Mouse (Mus musculus) lung, embryonic 16.5 days (tissue): Measurements from ENCODE around the gene Tmem30b. TPM values are rescaled to one million over a fixed set of nuclear protein-coding genes. Genes with fewer than 3 reads are reported as not detected.
A peak's percentile ranks its signal among the peaks of the same experiment; 100 is the strongest.
"Not testable (repeated sequence)": the region's sequence is repeated elsewhere in the genome, so short reads cannot be mapped to it uniquely, and the experiment has no call there.

ENCODE experiments used
- ATAC-seq: fragments of 200-750 bp; cut with Nextera tagmentation; 2 replicates; pipeline ENCODE4 v1.8.0; 2017; ENCODE audit warnings: low read depth, mild to moderate bottlenecking, moderate library complexity
- H3K27ac ChIP-seq: fragments of 300-500 bp; sonication (generic); 2 replicates; pipeline ENCODE4 v1.5.1; 2014; ENCODE audit warnings: mild to moderate bottlenecking, control low read depth, low read length
- H3K27me3 ChIP-seq: fragments of 300-500 bp; sonication (generic); 2 replicates; pipeline ENCODE4 v1.6.1; 2014; ENCODE audit warnings: low read depth, low read length, mixed read lengths; ENCODE audit not compliant: control insufficient read depth, insufficient read depth
- H3K36me3 ChIP-seq: fragments of 300-500 bp; sonication (generic); 2 replicates; pipeline ENCODE4 v1.6.1; 2014; ENCODE audit warnings: low read length; ENCODE audit not compliant: control insufficient read depth, insufficient read depth
- H3K4me1 ChIP-seq: fragments of 300-500 bp; sonication (generic); replicated peaks from 2 replicates; pipeline ENCODE4 v1.6.1; 2014; ENCODE audit warnings: low read length, mixed read lengths; ENCODE audit not compliant: control insufficient read depth, insufficient read depth
- H3K4me2 ChIP-seq: fragments of 300-500 bp; sonication (generic); 2 replicates; pipeline ENCODE4 v1.6.1; 2014; ENCODE audit warnings: low read depth, low read length, control low read depth
- H3K4me3 ChIP-seq: fragments of 300-500 bp; sonication (generic); 2 replicates; pipeline ENCODE4 v1.5.1; 2014; ENCODE audit warnings: mild to moderate bottlenecking, low read length, control low read depth
- H3K9ac ChIP-seq: fragments of 300-500 bp; sonication (generic); 2 replicates; pipeline ENCODE4 v1.6.1; 2014; ENCODE audit warnings: low read length, control low read depth
- H3K9me3 ChIP-seq: fragments of 300-500 bp; sonication (generic); 2 replicates; pipeline ENCODE4 v1.6.1; 2016; ENCODE audit warnings: low read length; ENCODE audit not compliant: control insufficient read depth
- WGBS: fragments of 180-500 bp; shearing (Covaris S2); extraction: QIAGEN DNeasy Blood & Tissue Kit; methylation state at CpG from one replicate; pipeline ENCODE4 v1.1.7; 2014; 5-methylcytosine and 5-hydroxymethylcytosine counted together
- polyA plus RNA-seq: library from polyadenylated mRNA; unstranded; fragments of >200 nt; fragmentation: Nextera tagmentation; extraction: Ambion mirVana; gene quantifications from 2 replicates; pipeline ENCODE4 v1.2.1, GENCODE M21; 2015

Gene Tmem30b
- polyA plus RNA-seq, 1 experiment from 2014 or later = 10.1 TPM

DNA sequence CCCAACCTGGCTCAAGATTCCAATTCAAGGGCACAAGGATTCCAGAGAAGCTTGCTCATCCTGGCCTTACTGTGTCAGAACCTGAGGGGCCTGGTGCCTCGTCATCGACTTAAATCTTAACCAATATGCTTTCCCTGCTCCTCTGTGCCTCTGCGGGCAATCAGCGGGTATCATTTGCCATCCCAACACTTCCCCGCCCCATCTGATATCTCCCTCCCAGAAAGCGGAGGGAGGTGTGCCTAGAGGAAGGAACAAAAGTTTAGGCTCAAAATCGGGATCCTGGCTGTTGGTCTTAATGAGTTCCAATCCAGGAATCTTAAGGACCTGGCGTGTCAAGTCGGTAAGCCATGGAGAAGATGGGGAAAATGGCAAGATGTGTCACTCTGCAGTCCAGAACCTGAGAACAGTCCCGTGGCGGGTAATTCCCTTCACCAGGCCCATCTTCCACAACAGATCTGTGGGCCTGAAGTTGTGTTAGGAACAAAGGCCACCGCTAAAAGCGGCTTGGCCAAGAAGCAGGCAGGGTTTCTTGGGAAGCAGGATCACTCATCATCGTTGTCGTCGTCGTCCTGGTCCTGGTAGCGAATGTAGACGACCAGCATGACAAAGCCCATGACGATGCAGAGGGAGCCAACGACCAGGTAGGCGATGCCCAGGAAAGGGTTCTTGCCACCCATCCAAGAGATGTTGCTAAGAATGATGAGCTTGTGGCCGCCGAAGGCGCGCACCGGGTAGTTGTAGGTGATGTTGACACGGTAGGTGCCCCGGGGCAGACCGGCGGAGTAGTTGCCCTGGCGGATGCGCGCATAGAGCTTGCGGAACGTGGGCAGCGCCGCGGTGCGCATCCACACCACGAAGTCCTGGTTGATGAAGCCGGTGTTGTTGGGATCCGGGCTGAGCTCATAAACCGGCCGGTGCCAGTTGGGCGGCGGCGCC is 1.2 kb downstream of the Tmem30b start:
- H3K27me3 ChIP-seq = peaks cover 58% of the 10 kb centered on the region

DNA sequence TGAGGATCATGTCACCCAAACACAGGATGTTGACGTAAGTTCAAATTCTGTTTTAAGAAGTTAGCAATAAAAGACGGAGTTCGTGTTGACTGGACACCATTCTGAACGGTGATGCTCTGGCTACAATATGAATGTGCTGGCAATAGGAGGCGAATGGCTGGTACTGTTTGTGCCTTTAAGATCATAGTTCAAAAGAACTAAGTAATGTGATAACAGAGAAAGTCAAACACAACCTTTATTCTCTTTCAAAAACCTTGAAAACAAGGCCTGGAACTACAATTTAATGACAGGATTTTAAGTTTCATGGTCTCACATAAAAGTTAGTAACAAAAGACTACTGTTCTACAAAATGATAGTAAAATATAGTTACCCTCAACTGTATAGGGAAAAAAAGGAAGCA is 3.0 kb downstream of the Tmem30b start:
- no peak overlapping the region for H3K4me3 ChIP-seq
- ATAC-seq = no peak
- H3K4me1 ChIP-seq = peaks cover 6% of the 10 kb centered on the region
- no peaks in the 10 kb centered on the region for H3K36me3 ChIP-seq
- no peaks in the 10 kb centered on the region for H3K9me3 ChIP-seq
- 66% methylated on average over 5 of the region's 5 CpGs for WGBS
- H3K27ac ChIP-seq = no peak overlapping the region
- no peak overlapping the region for H3K4me2 ChIP-seq
- H3K9ac ChIP-seq = no peak overlapping the region
- H3K27me3 ChIP-seq = peaks cover 47% of the 10 kb centered on the region

More for the DNA sequence above, 1.2 kb downstream of the Tmem30b start:
- peak overlapping the region; percentile 63 for H3K9ac ChIP-seq
- H3K4me3 ChIP-seq = peak overlapping the region; percentile 48
- ATAC-seq = peak; percentile 13; the same call in 1 of the 2 replicates
- 12% methylated on average over 48 of the region's 48 CpGs for WGBS
- no peak overlapping the region for H3K27ac ChIP-seq
- no peaks in the 10 kb centered on the region for H3K9me3 ChIP-seq
- peaks cover 6% of the 10 kb centered on the region for H3K4me1 ChIP-seq
- H3K4me2 ChIP-seq = peak overlapping the region; percentile 77
- H3K36me3 ChIP-seq = no peaks in the 10 kb centered on the region

DNA sequence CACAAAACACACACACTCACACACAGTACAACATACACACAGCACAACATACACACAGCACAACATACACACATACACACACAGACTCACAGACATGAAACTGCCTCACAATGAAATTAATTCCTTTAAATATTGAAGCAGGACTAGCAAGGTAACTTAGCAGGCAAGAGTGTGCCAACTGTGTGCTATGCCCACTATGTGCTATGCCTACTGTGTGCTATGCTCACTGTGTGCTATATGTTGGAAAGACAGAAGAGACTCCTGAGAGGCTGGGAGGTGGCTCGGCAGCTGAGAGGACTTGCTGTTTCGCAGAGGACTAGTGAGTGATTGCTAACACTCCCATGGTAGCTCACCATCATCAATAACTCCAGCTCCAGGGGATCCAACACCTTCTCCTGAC is 5.8 kb downstream of the Tmem30b start:
- no peak for ATAC-seq
- Histone ChIP-seq H3K4me3 (no peak overlapping the region), H3K27ac (no peak overlapping the region), H3K27me3 (peaks cover 22% of the 10 kb centered on the region), H3K9me3 (no peaks in the 10 kb centered on the region), H3K4me1 (peaks cover 6% of the 10 kb centered on the region), H3K4me2 (no peak overlapping the region), H3K36me3 (no peaks in the 10 kb centered on the region), H3K9ac (no peak overlapping the region)
- WGBS = 88% methylated on average over 2 of the region's 2 CpGs

DNA sequence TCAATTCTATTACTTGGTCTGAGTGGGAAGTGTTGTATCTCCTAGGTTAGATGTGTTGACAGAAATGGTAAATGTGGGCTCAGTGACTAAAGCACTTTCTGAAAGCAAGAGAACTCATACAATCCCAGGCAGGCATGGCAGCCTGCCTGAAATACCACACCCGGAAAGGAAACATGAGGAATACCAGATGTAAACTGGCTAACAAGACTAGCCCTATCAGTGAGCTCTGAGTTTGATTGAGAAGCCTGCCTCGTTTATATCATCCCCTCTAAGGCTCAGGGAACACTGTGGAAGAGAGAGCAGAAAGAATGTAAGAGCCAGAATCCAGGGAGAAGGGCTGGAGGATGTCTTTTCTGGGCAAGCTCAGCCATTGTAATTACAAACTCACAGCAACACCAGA is 7.0 kb downstream of the Tmem30b start:
- Histone ChIP-seq H3K27me3 (peaks cover 10% of the 10 kb centered on the region), H3K4me1 (0 out of 2 replicates have a peak, but pooled peaks cover 3% of the 10 kb centered on the region), H3K9ac (no peak overlapping the region), H3K4me2 (no peak overlapping the region), H3K27ac (no peak overlapping the region), H3K9me3 (no peaks in the 10 kb centered on the region), H3K36me3 (no peaks in the 10 kb centered on the region), H3K4me3 (no peak overlapping the region)
- ATAC-seq = no peak
- WGBS = 12% methylated on average over 2 of the region's 2 CpGs

DNA sequence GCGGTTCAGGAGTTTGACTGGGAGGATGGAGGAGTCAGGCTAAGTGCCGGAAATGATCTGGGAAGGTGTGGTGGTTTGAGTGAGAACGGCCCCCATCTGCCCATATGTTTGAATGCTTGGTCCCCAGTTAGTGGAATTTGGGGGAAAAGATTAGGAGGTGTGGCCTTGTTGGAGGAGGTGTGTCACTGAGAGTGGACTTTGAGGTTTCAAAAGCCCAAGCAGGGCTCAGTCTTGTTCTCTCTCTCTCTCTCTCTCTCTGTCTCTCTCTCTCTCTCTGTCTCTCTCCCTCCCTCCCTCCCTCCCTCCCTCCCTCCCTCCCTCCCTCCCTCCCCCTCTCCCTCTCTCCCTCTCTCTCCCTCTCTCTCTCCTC is 8.1 kb downstream of the Tmem30b start:
- H3K9me3 ChIP-seq, H3K27me3 ChIP-seq, H3K27ac ChIP-seq, H3K36me3 ChIP-seq, H3K4me1 ChIP-seq: not testable (repeated sequence)
- 0 out of 2 replicates have a peak, but pooled peaks have one; percentile 7 for ATAC-seq
- Histone ChIP-seq H3K9ac (peak overlapping the region; percentile 10; the same call in 1 of the 2 replicates), H3K4me3 (peak overlapping the region; percentile 34), H3K4me2 (peak overlapping the region; percentile 47)
- 56% methylated on average over 3 of the region's 3 CpGs for WGBS

DNA sequence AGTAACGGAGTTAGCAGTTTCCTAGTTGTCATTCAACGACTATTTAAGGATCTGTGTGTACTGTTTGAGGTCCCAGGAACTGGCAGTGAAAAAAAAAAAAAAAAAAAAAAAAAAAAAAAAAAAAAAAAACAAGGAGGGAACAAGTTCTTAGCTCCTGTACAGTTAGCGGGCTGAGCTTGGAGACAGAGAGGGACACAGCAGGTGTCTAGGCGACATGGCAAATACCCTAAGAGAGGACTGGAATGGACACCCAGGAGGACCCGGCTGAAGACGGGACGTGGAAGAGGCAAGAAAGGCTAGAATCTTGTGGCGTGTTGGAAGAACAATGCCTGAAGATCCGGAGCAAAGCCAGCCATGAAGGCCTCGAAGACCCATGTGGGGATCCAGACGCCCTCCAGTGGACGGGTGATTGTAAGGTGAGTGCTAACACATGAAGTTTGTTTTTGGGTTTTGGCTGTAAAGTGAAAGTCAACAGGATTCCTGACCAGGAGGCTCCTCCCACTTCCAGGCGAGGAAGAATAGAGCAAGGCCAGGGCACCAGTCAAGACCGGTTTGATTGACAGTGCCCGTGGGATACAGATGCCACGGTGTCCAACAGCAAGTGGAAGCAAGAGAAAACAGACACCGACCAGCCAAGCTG is 8.6 kb downstream of the Tmem30b start:
- Histone ChIP-seq H3K27me3 (peaks cover 3% of the 10 kb centered on the region; the same call in 1 of the 2 replicates), H3K36me3 (no peaks in the 10 kb centered on the region), H3K4me2 (peak overlapping the region; percentile 47), H3K9me3 (no peaks in the 10 kb centered on the region), H3K4me1 (0 out of 2 replicates have a peak, but pooled peaks cover 3% of the 10 kb centered on the region), H3K9ac (peak overlapping the region; percentile 46; the same call in 1 of the 2 replicates), H3K4me3 (peak overlapping the region; percentile 34), H3K27ac (no peak overlapping the region)
- ATAC-seq = 0 out of 2 replicates have a peak, but pooled peaks have one; percentile 49
- 25% methylated on average over 17 of the region's 17 CpGs for WGBS

DNA sequence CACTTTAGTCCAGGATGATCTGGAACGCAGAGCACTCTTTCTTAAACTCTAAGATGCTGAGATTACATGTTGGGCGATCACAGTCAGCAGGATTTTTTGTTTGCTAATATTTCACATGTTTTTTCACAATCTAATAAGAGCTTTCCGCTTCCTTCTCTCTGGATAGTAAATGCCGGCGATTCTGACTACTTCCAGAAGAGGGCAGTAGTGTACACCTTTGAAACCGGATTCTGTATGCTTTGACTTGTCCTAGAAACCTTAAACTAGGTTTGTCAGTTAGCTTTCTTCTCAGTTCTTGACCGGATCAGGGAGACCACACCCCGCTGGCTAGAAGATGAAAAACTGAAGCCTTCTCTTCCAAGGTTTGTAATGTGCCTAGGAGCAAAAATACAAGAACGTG is 11.6 kb downstream of the Tmem30b start:
- 11% methylated on average over 9 of the region's 9 CpGs for WGBS
- 0 out of 2 replicates have a peak, but pooled peaks cover 5% of the 10 kb centered on the region for H3K4me1 ChIP-seq

DNA sequence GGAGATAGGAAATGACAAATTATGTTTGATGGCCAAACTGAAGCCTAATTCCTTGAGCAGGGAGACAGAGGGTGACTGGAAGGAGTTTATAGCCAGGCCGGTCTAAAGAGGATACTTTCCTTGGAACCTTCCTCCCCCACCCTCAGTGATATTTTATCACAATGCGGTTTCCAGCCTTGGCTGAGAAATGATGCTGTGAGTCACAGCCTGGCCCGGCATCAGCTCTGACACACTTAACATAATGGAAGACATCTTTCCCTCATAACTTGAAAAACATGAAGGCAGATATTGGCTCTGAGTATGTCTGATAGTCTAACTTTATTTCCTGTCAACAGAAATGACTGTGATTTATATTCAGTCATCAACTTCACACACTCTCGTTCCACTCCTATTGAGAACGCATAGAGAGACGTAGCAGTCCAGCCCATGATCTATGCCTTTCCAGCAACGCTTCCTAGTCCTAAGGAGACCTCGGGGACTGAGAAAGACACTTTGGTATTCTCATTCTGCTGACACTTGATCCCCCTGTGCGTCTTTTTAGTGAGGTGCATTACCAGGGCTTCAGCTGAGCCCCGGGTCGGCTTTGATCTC is 14.2 kb downstream of the Tmem30b start:
- no peak for ATAC-seq
- WGBS = 56% methylated on average over 11 of the region's 11 CpGs
- Histone ChIP-seq H3K9me3 (no peaks in the 10 kb centered on the region), H3K4me1 (0 out of 2 replicates have a peak, but pooled peaks cover 2% of the 10 kb centered on the region), H3K9ac (no peak overlapping the region), H3K4me3 (no peak overlapping the region), H3K27me3 (no peaks in the 10 kb centered on the region; the same call in 1 of the 2 replicates), H3K36me3 (no peaks in the 10 kb centered on the region), H3K27ac (no peak overlapping the region), H3K4me2 (no peak overlapping the region)

More for the DNA sequence above, 11.6 kb downstream of the Tmem30b start:
- ATAC-seq = no peak
- H3K27ac ChIP-seq = no peak overlapping the region
- H3K36me3 ChIP-seq = no peaks in the 10 kb centered on the region
- H3K9ac ChIP-seq = no peak overlapping the region
- H3K4me2 ChIP-seq = no peak overlapping the region
- H3K27me3 ChIP-seq = no peaks in the 10 kb centered on the region; the same call in 1 of the 2 replicates
- H3K4me3 ChIP-seq = no peak overlapping the region
- H3K9me3 ChIP-seq = no peaks in the 10 kb centered on the region

DNA sequence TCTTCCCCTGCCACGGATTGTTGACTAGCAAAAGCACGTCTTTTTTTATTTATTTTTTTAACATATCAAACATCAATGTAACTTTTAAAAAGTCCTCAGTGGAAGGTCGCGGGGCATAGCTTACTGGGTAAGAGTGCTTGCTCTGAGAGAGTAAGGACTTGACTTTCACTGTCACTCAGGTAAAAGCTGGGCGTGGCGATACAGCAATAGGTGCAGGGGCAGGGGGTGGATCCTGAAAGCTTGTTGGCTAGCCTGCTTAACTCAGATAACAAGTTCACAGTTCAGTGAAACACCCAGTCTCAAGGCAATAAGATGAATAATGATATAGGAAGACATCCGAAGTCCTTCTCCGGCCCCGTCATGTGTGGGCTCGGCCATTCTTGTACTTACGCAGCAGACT is 16.6 kb downstream of the Tmem30b start:
- no peaks in the 10 kb centered on the region for H3K9me3 ChIP-seq
- WGBS = 58% methylated on average over 11 of the region's 11 CpGs
- H3K9ac ChIP-seq = no peak overlapping the region
- no peak overlapping the region for H3K4me2 ChIP-seq
- ATAC-seq = no peak
- no peaks in the 10 kb centered on the region for H3K36me3 ChIP-seq
- H3K4me1 ChIP-seq = 0 out of 2 replicates have a peak, but pooled peaks cover 2% of the 10 kb centered on the region
- no peak overlapping the region for H3K4me3 ChIP-seq
- H3K27me3 ChIP-seq = no peaks in the 10 kb centered on the region; the same call in 1 of the 2 replicates
- H3K27ac ChIP-seq = no peak overlapping the region
